Mouse (Mus musculus): ENCODE measurements around the gene Olfr18. TPM values are rescaled to one million over a fixed set of nuclear protein-coding genes. Genes with fewer than 3 reads are reported as not detected.
"Not testable (repeated sequence)": the region's sequence is repeated elsewhere in the genome, so short reads cannot be mapped to it uniquely, and the experiment has no call there.

Olfr18 gene
- polyA plus RNA-seq (2012; rRNA removed): 0.15 and 0.17 TPM in 2 replicates

- Histone ChIP-seq H3K4me3 (ENCODE audit: insufficient read depth, low read length) (no peak within 1 kb of the TSS), H3K27ac (ENCODE audit: insufficient read depth, low read length) (no peak within 1 kb of the TSS), H3K4me1 (ENCODE audit: control insufficient read depth, insufficient read depth, low read length) (no peaks in the 10 kb centered on the region)
- TF ChIP-seq POLR2A (IDR thresholded peaks at IDR 0.05; ENCODE audit: extremely low read depth, insufficient read depth, low read length): no peak
- TF ChIP-seq CTCF (IDR thresholded peaks at IDR 0.05; ENCODE audit: extremely low read depth, insufficient read depth, low read length): no peak
These were observed at the start of gene Olfr18 for GRCm38 (mm10) chr9:20335994-20336393. Olfr18 (minus strand) TSS chr9:20336094.

GRCm38 (mm10) chr9:20385343-20385703, 49.4 kb upstream of the Olfr18 start:
- TF ChIP-seq POLR2A (IDR thresholded peaks at IDR 0.05; ENCODE audit: extremely low read depth, insufficient read depth, low read length): no peak
- TF ChIP-seq CTCF (IDR thresholded peaks at IDR 0.05; ENCODE audit: extremely low read depth, insufficient read depth, low read length): no peak
- no peak overlapping the region for H3K27ac ChIP-seq (ENCODE audit: insufficient read depth, low read length)
- peaks cover 2% of the 10 kb centered on the region; the same call in 1 of the 2 replicates for H3K4me1 ChIP-seq (ENCODE audit: control insufficient read depth, insufficient read depth, low read length)
- peak overlapping the region; percentile 72 for H3K4me3 ChIP-seq (ENCODE audit: insufficient read depth, low read length)

GRCm38 (mm10) chr9:20384532-20385342, 48.8 kb upstream of the Olfr18 start, which contains the start of gene Zfp560:
Zfp560 (minus strand) TSS chr9:20385177.
- TF ChIP-seq POLR2A (IDR thresholded peaks at IDR 0.05; ENCODE audit: extremely low read depth, insufficient read depth, low read length) (peak; percentile 53; the same call in 1 of the 2 replicates), CTCF (IDR thresholded peaks at IDR 0.05; ENCODE audit: extremely low read depth, insufficient read depth, low read length) (peak; percentile 23; the same call in 1 of the 2 replicates)
- Histone ChIP-seq H3K4me1 (ENCODE audit: control insufficient read depth, insufficient read depth, low read length) (peaks cover 2% of the 10 kb centered on the region; the same call in 1 of the 2 replicates), H3K4me3 (ENCODE audit: insufficient read depth, low read length) (peak within 1 kb of the TSS; percentile 72), H3K27ac (ENCODE audit: insufficient read depth, low read length) (no peak within 1 kb of the TSS; the same call in 1 of the 2 replicates)

- peaks cover 2% of the 10 kb centered on the region; the same call in 1 of the 2 replicates for H3K4me1 ChIP-seq (ENCODE audit: control insufficient read depth, insufficient read depth, low read length)
- TF ChIP-seq POLR2A (IDR thresholded peaks at IDR 0.05; ENCODE audit: extremely low read depth, insufficient read depth, low read length) (no peak), CTCF (IDR thresholded peaks at IDR 0.05; ENCODE audit: extremely low read depth, insufficient read depth, low read length) (no peak)
- H3K27ac ChIP-seq (ENCODE audit: insufficient read depth, low read length): no peak overlapping the region
- H3K4me3 ChIP-seq (ENCODE audit: insufficient read depth, low read length): no peak overlapping the region
These were observed 47.8 kb upstream of the Olfr18 start for GRCm38 (mm10) chr9:20383659-20384058.

- H3K4me1 ChIP-seq (ENCODE audit: control insufficient read depth, insufficient read depth, low read length): no peaks in the 10 kb centered on the region
- H3K4me3 ChIP-seq (ENCODE audit: insufficient read depth, low read length): no peak overlapping the region
- H3K27ac ChIP-seq (ENCODE audit: insufficient read depth, low read length): no peak overlapping the region
- no peak for TF ChIP-seq POLR2A (IDR thresholded peaks at IDR 0.05; ENCODE audit: extremely low read depth, insufficient read depth, low read length)
- TF ChIP-seq CTCF (IDR thresholded peaks at IDR 0.05; ENCODE audit: extremely low read depth, insufficient read depth, low read length): no peak
These were observed 38.8 kb upstream of the Olfr18 start for GRCm38 (mm10) chr9:20374712-20375111.

GRCm38 (mm10) chr9:20367311-20367710, 31.4 kb upstream of the Olfr18 start:
- H3K4me3 ChIP-seq (ENCODE audit: insufficient read depth, low read length): no peak overlapping the region
- TF ChIP-seq CTCF (IDR thresholded peaks at IDR 0.05; ENCODE audit: extremely low read depth, insufficient read depth, low read length): no peak
- no peak for TF ChIP-seq POLR2A (IDR thresholded peaks at IDR 0.05; ENCODE audit: extremely low read depth, insufficient read depth, low read length)
- no peaks in the 10 kb centered on the region for H3K4me1 ChIP-seq (ENCODE audit: control insufficient read depth, insufficient read depth, low read length)
- no peak overlapping the region for H3K27ac ChIP-seq (ENCODE audit: insufficient read depth, low read length)

GRCm38 (mm10) chr9:20348501-20348900, 12.6 kb upstream of the Olfr18 start:
- no peaks in the 10 kb centered on the region for H3K4me1 ChIP-seq (ENCODE audit: control insufficient read depth, insufficient read depth, low read length)
- H3K27ac ChIP-seq (ENCODE audit: insufficient read depth, low read length): no peak overlapping the region
- TF ChIP-seq POLR2A (IDR thresholded peaks at IDR 0.05; ENCODE audit: extremely low read depth, insufficient read depth, low read length) (no peak), CTCF (IDR thresholded peaks at IDR 0.05; ENCODE audit: extremely low read depth, insufficient read depth, low read length) (no peak)
- H3K4me3 ChIP-seq (ENCODE audit: insufficient read depth, low read length): no peak overlapping the region

GRCm38 (mm10) chr9:20298232-20298631, 37.7 kb downstream of the Olfr18 start, which contains the start of gene Olfr873:
Olfr873 (plus strand) TSS chr9:20298532.
- Histone ChIP-seq H3K4me3 (ENCODE audit: insufficient read depth, low read length) (no peak within 1 kb of the TSS), H3K27ac (ENCODE audit: insufficient read depth, low read length) (no peak within 1 kb of the TSS), H3K4me1 (ENCODE audit: control insufficient read depth, insufficient read depth, low read length) (no peaks in the 10 kb centered on the region)
- TF ChIP-seq CTCF (IDR thresholded peaks at IDR 0.05; ENCODE audit: extremely low read depth, insufficient read depth, low read length) (no peak), POLR2A (IDR thresholded peaks at IDR 0.05; ENCODE audit: extremely low read depth, insufficient read depth, low read length) (no peak)

GRCm38 (mm10) chr9:20295562-20295961, 40.3 kb downstream of the Olfr18 start:
- H3K4me1 ChIP-seq (ENCODE audit: control insufficient read depth, insufficient read depth, low read length); H3K4me3 ChIP-seq (ENCODE audit: insufficient read depth, low read length); H3K27ac ChIP-seq (ENCODE audit: insufficient read depth, low read length): not testable (repeated sequence)

GRCm38 (mm10) chr9:20282051-20282450, 53.8 kb downstream of the Olfr18 start, which contains the start of gene Olfr39:
Olfr39 (plus strand) TSS chr9:20282351.
- Histone ChIP-seq H3K4me1 (ENCODE audit: control insufficient read depth, insufficient read depth, low read length) (no peaks in the 10 kb centered on the region), H3K4me3 (ENCODE audit: insufficient read depth, low read length) (no peak within 1 kb of the TSS), H3K27ac (ENCODE audit: insufficient read depth, low read length) (no peak within 1 kb of the TSS)
- TF ChIP-seq POLR2A (IDR thresholded peaks at IDR 0.05; ENCODE audit: extremely low read depth, insufficient read depth, low read length): no peak
- no peak for TF ChIP-seq CTCF (IDR thresholded peaks at IDR 0.05; ENCODE audit: extremely low read depth, insufficient read depth, low read length)

Other genes starting within 250 kb of the Olfr18 start
- not detected in 2 replicates for gene Olfr868, start 237.5 kb downstream of the Olfr18 start, polyA plus RNA-seq (2012; rRNA removed)
- gene Olfr869, start 207.1 kb downstream of the Olfr18 start, polyA plus RNA-seq (2012; rRNA removed): not detected in 2 replicates
- gene Olfr870, start 162.0 kb downstream of the Olfr18 start, polyA plus RNA-seq (2012; rRNA removed): not detected in 2 replicates
- gene Olfr871, start 123.9 kb downstream of the Olfr18 start, polyA plus RNA-seq (2012; rRNA removed): not detected in 2 replicates
- not detected in 2 replicates for gene Olfr872, start 99.0 kb downstream of the Olfr18 start, polyA plus RNA-seq (2012; rRNA removed)
- not detected in 2 replicates for gene Olfr39, start 53.7 kb downstream of the Olfr18 start, polyA plus RNA-seq (2012; rRNA removed)
- not detected in 2 replicates for gene Olfr873, start 37.6 kb downstream of the Olfr18 start, polyA plus RNA-seq (2012; rRNA removed)
- gene Zfp560, start 49.1 kb upstream of the Olfr18 start, polyA plus RNA-seq (2012; rRNA removed): 20.9 and 23.6 TPM in 2 replicates
- gene Zfp26, start 124.1 kb upstream of the Olfr18 start, polyA plus RNA-seq (2012; rRNA removed): 8.6 and 9.6 TPM in 2 replicates
- 17.0 and 19.2 TPM in 2 replicates for gene Zfp426, start 156.7 kb upstream of the Olfr18 start, polyA plus RNA-seq (2012; rRNA removed)
- 19.1 and 19.5 TPM in 2 replicates for gene Zfp266, start 185.3 kb upstream of the Olfr18 start, polyA plus RNA-seq (2012; rRNA removed)
- 11.9 TPM in 2 replicates for gene Zfp846, start 245.2 kb upstream of the Olfr18 start, polyA plus RNA-seq (2012; rRNA removed)